Mouse (Mus musculus): ENCODE measurements at regions not wholly inside any gene's neighbourhood (a gene's known extent, or its start where the extent isn't known, plus 50 kb on each side); places are given as distances from the start of the nearest gene placed in this dataset.

- no peak for TF ChIP-seq CTCF (IDR thresholded peaks at IDR 0.05; ENCODE audit: borderline replicate concordance, extremely low read depth, insufficient read depth, insufficient read length)
- TF ChIP-seq POLR2A (IDR thresholded peaks at IDR 0.05; ENCODE audit: borderline replicate concordance, extremely low read depth, insufficient read depth, insufficient read length, poor library complexity, severe bottlenecking): no peak
Observed at GRCm38 (mm10) chr13:106352614-106353409, 583.9 kb downstream of the Ipo11 start.

Measured in brain, embryonic 14.5 days (tissue).